Mouse (Mus musculus): ENCODE data around the gene Slc4a1. TPM values are rescaled to one million over a fixed set of nuclear protein-coding genes. Genes with fewer than 3 reads are reported as not detected.

Slc4a1 gene
- total and polyA plus RNA-seq, 2 experiments: 0.10 to 0.65 TPM

DNA sequence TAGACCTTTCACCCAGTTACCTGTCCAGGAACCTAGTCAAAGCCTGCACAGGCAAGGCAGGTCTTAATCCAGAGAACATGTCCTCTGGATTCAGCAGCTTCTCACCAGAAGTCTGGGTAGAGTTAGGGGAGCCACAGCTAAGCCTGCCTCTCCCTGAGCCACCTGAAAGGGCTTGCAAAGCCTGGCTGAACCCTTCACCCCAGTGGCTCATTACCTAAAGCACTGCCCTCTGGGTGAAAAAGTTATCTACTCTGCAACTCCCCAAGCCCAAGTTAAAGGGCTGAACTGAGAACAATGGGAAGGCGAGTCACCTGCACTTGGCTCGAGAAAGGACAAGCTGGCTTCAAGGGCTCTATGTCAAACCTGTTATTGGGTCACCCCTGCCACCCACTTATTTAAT, 61.9 kb downstream of the Slc4a1 start:
- H3K36me3 ChIP-seq (ENCODE audit: control insufficient read depth, insufficient read depth, low read length): peaks cover 6% of the 10 kb centered on the region
- no peaks in the 10 kb centered on the region for H3K79me2 ChIP-seq (ENCODE audit: control insufficient read depth, insufficient read depth, low read length)
- no peaks in the 10 kb centered on the region for H3K4me1 ChIP-seq (ENCODE audit: control insufficient read depth, insufficient read depth, low read length)
- no peaks in the 10 kb centered on the region for H3K27me3 ChIP-seq (ENCODE audit: control insufficient read depth, insufficient read depth, low read length)
- no peak overlapping the region for H3K4me3 ChIP-seq (ENCODE audit: insufficient read depth, low read depth, low read length)
- no peak overlapping the region for H3K9ac ChIP-seq (ENCODE audit: low read depth, low read length)
- no peak overlapping the region for H3K27ac ChIP-seq (replicated peaks; ENCODE audit: insufficient read depth, low read depth, low read length)
- 48% methylated on average over 2 of the region's 2 CpGs for WGBS
- no peak for DNase-seq (ENCODE audit: extremely low read depth, low read depth, low spot score)
- TF ChIP-seq CTCF (IDR thresholded peaks at IDR 0.05; ENCODE audit: low read depth, low read length) (no peak), POLR2A (IDR thresholded peaks at IDR 0.05; ENCODE audit: extremely low read depth, insufficient read depth, low read length) (no peak)

DNA sequence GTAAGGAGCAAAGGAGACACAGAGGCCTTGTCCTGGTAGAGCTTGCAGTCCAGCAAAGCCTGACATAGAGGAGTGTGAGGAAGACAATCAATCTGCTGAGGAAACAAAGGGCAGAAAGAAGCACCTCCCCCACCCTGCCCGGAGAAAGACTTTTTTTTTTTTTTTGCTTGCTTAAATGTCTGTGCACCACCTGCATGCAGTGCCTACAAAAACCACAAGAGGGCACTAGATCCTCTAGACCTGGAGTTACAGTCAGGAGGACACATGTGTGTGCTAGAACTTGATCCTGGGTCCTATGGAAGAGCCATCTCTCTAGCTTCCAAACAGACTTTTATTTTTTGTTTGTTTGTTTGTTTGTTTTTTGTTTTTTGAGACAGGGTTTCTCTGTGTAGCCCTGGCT, 66.2 kb downstream of the Slc4a1 start:
- TF ChIP-seq CTCF (IDR thresholded peaks at IDR 0.05; ENCODE audit: low read depth, low read length) (peak; percentile 39; the same call in 1 of the 2 replicates), POLR2A (IDR thresholded peaks at IDR 0.05; ENCODE audit: extremely low read depth, insufficient read depth, low read length) (no peak)
- Histone ChIP-seq H3K4me3 (ENCODE audit: insufficient read depth, low read depth, low read length) (no peak overlapping the region), H3K27ac (replicated peaks; ENCODE audit: insufficient read depth, low read depth, low read length) (no peak overlapping the region), H3K4me1 (ENCODE audit: control insufficient read depth, insufficient read depth, low read length) (peaks cover 13% of the 10 kb centered on the region), H3K27me3 (ENCODE audit: control insufficient read depth, insufficient read depth, low read length) (no peaks in the 10 kb centered on the region), H3K36me3 (ENCODE audit: control insufficient read depth, insufficient read depth, low read length) (no peaks in the 10 kb centered on the region), H3K79me2 (ENCODE audit: control insufficient read depth, insufficient read depth, low read length) (peaks cover 12% of the 10 kb centered on the region; the same call in 1 of the 2 replicates), H3K9ac (ENCODE audit: low read depth, low read length) (no peak overlapping the region)
- WGBS: 17% methylated on average over 1 of the region's 1 CpGs
- DNase-seq (ENCODE audit: extremely low read depth, low read depth, low spot score): peak; percentile 58

Other genes starting within 250 kb of the Slc4a1 start
- 58.6 and 81.5 TPM in 2 replicates for gene Nags, start 220.7 kb downstream of the Slc4a1 start, total RNA-seq (2014; rRNA removed)
- gene Nags, start 220.7 kb downstream of the Slc4a1 start, polyA plus RNA-seq (2012; rRNA removed): 135 and 155 TPM in 2 replicates
- 4.2 and 7.7 TPM in 2 replicates for gene Tmem101, start 209.8 kb downstream of the Slc4a1 start, total RNA-seq (2014; rRNA removed)
- 9.2 and 13.5 TPM in 2 replicates for gene Tmem101, start 209.8 kb downstream of the Slc4a1 start, polyA plus RNA-seq (2012; rRNA removed)
- gene Lsm12, start 180.9 kb downstream of the Slc4a1 start, total RNA-seq (2014; rRNA removed): 11.4 and 14.1 TPM in 2 replicates
- 24.3 and 24.5 TPM in 2 replicates for gene Lsm12, start 180.9 kb downstream of the Slc4a1 start, polyA plus RNA-seq (2012; rRNA removed)
- gene G6pc3, start 176.6 kb downstream of the Slc4a1 start, total RNA-seq (2014; rRNA removed): 2.8 and 3.6 TPM in 2 replicates
- 17.1 and 25.9 TPM in 2 replicates for gene G6pc3, start 176.6 kb downstream of the Slc4a1 start, polyA plus RNA-seq (2012; rRNA removed)
- 15.9 and 25.0 TPM in 2 replicates for gene Hdac5, start 136.0 kb downstream of the Slc4a1 start, total RNA-seq (2014; rRNA removed)
- 38.2 and 60.5 TPM in 2 replicates for gene Hdac5, start 136.0 kb downstream of the Slc4a1 start, polyA plus RNA-seq (2012; rRNA removed)
- 0.27 TPM in 1 of 2 replicates, not detected in the other for gene BC030867, start 117.3 kb downstream of the Slc4a1 start, total RNA-seq (2014; rRNA removed)
- gene BC030867, start 117.3 kb downstream of the Slc4a1 start, polyA plus RNA-seq (2012; rRNA removed): 0.20 and 0.38 TPM in 2 replicates
- 0.09 TPM in 1 of 2 replicates, not detected in the other for gene Asb16, start 97.5 kb downstream of the Slc4a1 start, total RNA-seq (2014; rRNA removed)
- 0.16 and 0.20 TPM in 2 replicates for gene Asb16, start 97.5 kb downstream of the Slc4a1 start, polyA plus RNA-seq (2012; rRNA removed)
- 18.1 and 19.0 TPM in 2 replicates for gene Tmub2, start 81.3 kb downstream of the Slc4a1 start, total RNA-seq (2014; rRNA removed)
- gene Tmub2, start 81.3 kb downstream of the Slc4a1 start, polyA plus RNA-seq (2012; rRNA removed): 33.5 and 34.2 TPM in 2 replicates
- 7.1 and 8.5 TPM in 2 replicates for gene Atxn7l3, start 69.6 kb downstream of the Slc4a1 start, total RNA-seq (2014; rRNA removed)
- 16.8 and 20.6 TPM in 2 replicates for gene Atxn7l3, start 69.6 kb downstream of the Slc4a1 start, polyA plus RNA-seq (2012; rRNA removed)
- 19.4 and 19.5 TPM in 2 replicates for gene Ubtf, start 46.5 kb downstream of the Slc4a1 start, total RNA-seq (2014; rRNA removed)
- gene Ubtf, start 46.5 kb downstream of the Slc4a1 start, polyA plus RNA-seq (2012; rRNA removed): 12.7 and 12.8 TPM in 2 replicates
- gene Rundc3a, start 27.2 kb upstream of the Slc4a1 start, total RNA-seq (2014; rRNA removed): 1.0 and 2.5 TPM in 2 replicates
- gene Rundc3a, start 27.2 kb upstream of the Slc4a1 start, polyA plus RNA-seq (2012; rRNA removed): 1.2 and 2.1 TPM in 2 replicates
- 181 and 243 TPM in 2 replicates for gene Slc25a39, start 41.7 kb upstream of the Slc4a1 start, total RNA-seq (2014; rRNA removed)
- gene Slc25a39, start 41.7 kb upstream of the Slc4a1 start, polyA plus RNA-seq (2012; rRNA removed): 1,099 and 1,182 TPM in 2 replicates
- gene Grn, start 64.1 kb upstream of the Slc4a1 start, total RNA-seq (2014; rRNA removed): 53.7 and 88.7 TPM in 2 replicates
- 155 and 176 TPM in 2 replicates for gene Grn, start 64.1 kb upstream of the Slc4a1 start, polyA plus RNA-seq (2012; rRNA removed)
- gene Fam171a2, start 81.5 kb upstream of the Slc4a1 start, total RNA-seq (2014; rRNA removed): 0.81 and 1.0 TPM in 2 replicates
- gene Fam171a2, start 81.5 kb upstream of the Slc4a1 start, polyA plus RNA-seq (2012; rRNA removed): 1.4 and 1.8 TPM in 2 replicates
- 1.6 and 2.5 TPM in 2 replicates for gene Itga2b, start 103.9 kb upstream of the Slc4a1 start, total RNA-seq (2014; rRNA removed)
- 4.3 and 7.1 TPM in 2 replicates for gene Itga2b, start 103.9 kb upstream of the Slc4a1 start, polyA plus RNA-seq (2012; rRNA removed)
- 9.2 TPM in 2 replicates for gene Gpatch8, start 190.2 kb upstream of the Slc4a1 start, total RNA-seq (2014; rRNA removed)
- 5.1 and 6.0 TPM in 2 replicates for gene Gpatch8, start 190.2 kb upstream of the Slc4a1 start, polyA plus RNA-seq (2012; rRNA removed)
- not detected in 2 replicates for gene Gm11627, start 213.3 kb upstream of the Slc4a1 start, total RNA-seq (2014; rRNA removed)
- gene Gm11627, start 213.3 kb upstream of the Slc4a1 start, polyA plus RNA-seq (2012; rRNA removed): not detected in 2 replicates
- 0.07 and 0.09 TPM in 2 replicates for gene Fzd2, start 238.2 kb upstream of the Slc4a1 start, total RNA-seq (2014; rRNA removed)
- 0.19 and 0.24 TPM in 2 replicates for gene Fzd2, start 238.2 kb upstream of the Slc4a1 start, polyA plus RNA-seq (2012; rRNA removed)

Measured in liver, adult 2 months (tissue).